Comparison of ENCODE assay signal across 7 mouse cellular contexts in genomic region chr17:46030323-46030730, GRCm38 (mm10). TPM values are rescaled to one million over a fixed set of nuclear protein-coding genes. Genes with fewer than 3 reads are reported as not detected.
A peak's percentile ranks its signal among the peaks of the same experiment; 100 is the strongest.
DNase-seq lines count a peak whose midpoint lies in the region; ATAC-seq and TF ChIP-seq lines count a peak whose summit lies in the region.

No protein-coding gene starts in this region.

- peak overlapping the region; percentile 91 for H3K4me3 ChIP-seq in E14TG2a.4 (replicated peaks; ENCODE audit: low read length)
- H3K4me3 ChIP-seq in heart, embryonic 11.5 days (ENCODE audit: low read depth, low read length): peak overlapping the region; percentile 95

- H3K36me3 ChIP-seq in E14TG2a.4 (ENCODE audit: insufficient read depth, low read length): peaks cover 17% of the 10 kb centered on the region
- H3K36me3 ChIP-seq in heart, embryonic 11.5 days (ENCODE audit: control insufficient read depth, insufficient read depth, low read length): no peaks in the 10 kb centered on the region

- peak; percentile 17 to 34 for DNase-seq in B cell, adult 2 months
- DNase-seq in embryo, embryonic 10.5 days (ENCODE audit: low spot score): peak; percentile 49
- peak; percentile 21 to 29 for DNase-seq in layer of hippocampus, postnatal 14 days (ENCODE audit: low spot score in 2 of 2)
- DNase-seq in lung, postnatal 4 days: peak; percentile 59 to 65
- DNase-seq in right cerebral cortex, postnatal 4 days: peak; percentile 62

- WGBS in heart, embryonic 11.5 days (ENCODE audit: insufficient replicate concordance): 0% methylated on average over 43 of the region's 43 CpGs

- TF ChIP-seq CTCF in E14TG2a.4 (conservative IDR thresholded peaks at IDR 0.05; ENCODE audit: low read length): no peak

- peak overlapping the region; percentile 98 for H3K27ac ChIP-seq in heart, embryonic 11.5 days (ENCODE audit: low read depth, low read length)

- ATAC-seq in heart, embryonic 11.5 days (replicated peaks; ENCODE audit: insufficient number of reproducible peaks, low FRiP score, low TSS enrichment): no peak

- peak overlapping the region; percentile 99 for H3K9ac ChIP-seq in heart, embryonic 11.5 days (ENCODE audit: low read depth, low read length)

- peak overlapping the region; percentile 68 for H3K4me2 ChIP-seq in heart, embryonic 11.5 days

- H3K27me3 ChIP-seq in E14TG2a.4 (ENCODE audit: insufficient read depth, low read length): peaks cover 57% of the 10 kb centered on the region
- H3K27me3 ChIP-seq in heart, embryonic 11.5 days (ENCODE audit: control insufficient read depth, insufficient read depth, low read length): no peaks in the 10 kb centered on the region

- H3K9me3 ChIP-seq in E14TG2a.4 (ENCODE audit: low read length): no peaks in the 10 kb centered on the region
- no peaks in the 10 kb centered on the region for H3K9me3 ChIP-seq in heart, embryonic 11.5 days (replicated peaks; ENCODE audit: control insufficient read depth, low read length)

- peaks cover 64% of the 10 kb centered on the region for H3K4me1 ChIP-seq in E14TG2a.4 (replicated peaks; ENCODE audit: low read depth, low read length)
- H3K4me1 ChIP-seq in heart, embryonic 11.5 days (ENCODE audit: control insufficient read depth, insufficient read depth, low read length): peaks cover 55% of the 10 kb centered on the region

RNA-seq across cellular contexts. Expression of gene Vegfa, which starts 1.8 kb away (rescaled TPM):
- 4.9 and 7.4 TPM in 2 replicates for polyA plus RNA-seq in heart, embryonic 11.5 days (2014; fragmentation: Nextera tagmentation; extraction: Ambion mirVana)
- 10 to 100 TPM; 79.6 to 96.5 TPM for total RNA-seq in layer of hippocampus, postnatal 14 days (2021)
